Mouse (Mus musculus) adipocyte (in vitro differentiated cells): ENCODE results near the gene Itsn2.
"Not testable (repeated sequence)": the region's sequence is repeated elsewhere in the genome, so short reads cannot be mapped to it uniquely, and the experiment has no call there.

Experiments used
- DNase-seq: peaks from one replicate; pipeline ENCODE4 v3.0.0-alpha.2; 2016; ENCODE audit warnings: low spot score

Gene Itsn2

GRCm38 (mm10) chr12:4708881-4709604 is 116.6 kb downstream of the Itsn2 start:
- DNase-seq: no peak

- no peak for DNase-seq
These were observed 117.5 kb downstream of the Itsn2 start for GRCm38 (mm10) chr12:4709926-4710325.

DNA sequence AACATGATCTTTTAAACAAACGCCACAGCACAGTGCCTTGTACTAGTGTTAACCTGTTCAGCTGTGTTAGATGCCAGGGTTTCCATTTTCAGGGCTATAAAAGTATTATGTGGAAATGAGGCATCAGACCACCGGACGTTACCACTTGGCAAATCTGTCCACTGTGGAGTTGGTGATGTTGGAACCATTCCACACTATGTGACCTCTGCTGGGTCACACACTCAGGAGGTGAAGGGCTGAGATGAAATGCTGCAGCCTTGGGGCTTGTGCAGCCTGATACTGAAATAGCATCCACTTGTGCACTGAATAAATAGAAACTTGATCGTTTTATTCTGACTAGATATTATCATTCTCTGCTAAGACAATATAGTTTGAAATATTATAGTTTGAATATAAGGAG is 120.9 kb downstream of the Itsn2 start:
- DNase-seq: no peak

DNA sequence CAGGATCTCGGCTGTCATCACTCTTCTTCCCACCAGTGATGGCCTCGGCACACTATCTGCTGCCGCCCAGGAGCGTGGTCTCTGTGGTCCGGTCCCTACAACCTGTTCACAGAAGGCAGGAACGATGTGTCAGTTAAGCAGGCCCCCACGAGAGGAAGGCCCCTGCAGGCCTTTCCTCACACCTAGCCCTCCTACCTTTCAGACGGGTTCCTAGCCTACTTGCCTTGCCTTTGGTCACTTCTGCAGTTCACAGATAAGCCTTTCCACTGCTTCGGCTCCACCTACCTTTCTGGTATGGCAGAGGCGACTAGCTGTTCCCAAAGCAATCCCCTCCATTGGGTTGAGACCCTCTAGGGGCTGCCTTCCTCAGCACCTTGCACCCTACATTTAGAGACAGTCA is 123.2 kb downstream of the Itsn2 start:
- DNase-seq: no peak

DNA sequence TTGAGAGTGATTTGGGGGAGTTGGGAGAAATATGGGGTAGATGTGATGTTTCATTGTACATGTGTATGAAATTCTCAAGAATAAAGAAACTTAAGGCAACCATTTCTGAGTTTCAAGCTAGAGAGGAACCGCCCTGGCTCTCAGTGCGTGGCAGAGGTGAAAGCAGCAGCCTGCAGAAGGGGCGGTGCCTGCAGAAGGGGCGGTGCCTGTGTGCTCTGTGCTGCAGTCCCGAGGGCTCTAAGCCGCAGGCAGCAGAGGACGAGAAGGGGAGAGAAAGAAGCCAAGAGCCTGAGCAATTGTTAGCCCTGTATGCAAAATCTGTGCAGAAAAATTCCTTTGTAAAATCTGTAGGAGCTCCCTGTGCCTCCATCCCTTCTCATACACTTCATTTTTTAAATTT is 125.0 kb downstream of the Itsn2 start:
- DNase-seq: peak; percentile 7

- DNase-seq: no peak
These were observed 126.8 kb downstream of the Itsn2 start for GRCm38 (mm10) chr12:4719066-4719761.

DNA sequence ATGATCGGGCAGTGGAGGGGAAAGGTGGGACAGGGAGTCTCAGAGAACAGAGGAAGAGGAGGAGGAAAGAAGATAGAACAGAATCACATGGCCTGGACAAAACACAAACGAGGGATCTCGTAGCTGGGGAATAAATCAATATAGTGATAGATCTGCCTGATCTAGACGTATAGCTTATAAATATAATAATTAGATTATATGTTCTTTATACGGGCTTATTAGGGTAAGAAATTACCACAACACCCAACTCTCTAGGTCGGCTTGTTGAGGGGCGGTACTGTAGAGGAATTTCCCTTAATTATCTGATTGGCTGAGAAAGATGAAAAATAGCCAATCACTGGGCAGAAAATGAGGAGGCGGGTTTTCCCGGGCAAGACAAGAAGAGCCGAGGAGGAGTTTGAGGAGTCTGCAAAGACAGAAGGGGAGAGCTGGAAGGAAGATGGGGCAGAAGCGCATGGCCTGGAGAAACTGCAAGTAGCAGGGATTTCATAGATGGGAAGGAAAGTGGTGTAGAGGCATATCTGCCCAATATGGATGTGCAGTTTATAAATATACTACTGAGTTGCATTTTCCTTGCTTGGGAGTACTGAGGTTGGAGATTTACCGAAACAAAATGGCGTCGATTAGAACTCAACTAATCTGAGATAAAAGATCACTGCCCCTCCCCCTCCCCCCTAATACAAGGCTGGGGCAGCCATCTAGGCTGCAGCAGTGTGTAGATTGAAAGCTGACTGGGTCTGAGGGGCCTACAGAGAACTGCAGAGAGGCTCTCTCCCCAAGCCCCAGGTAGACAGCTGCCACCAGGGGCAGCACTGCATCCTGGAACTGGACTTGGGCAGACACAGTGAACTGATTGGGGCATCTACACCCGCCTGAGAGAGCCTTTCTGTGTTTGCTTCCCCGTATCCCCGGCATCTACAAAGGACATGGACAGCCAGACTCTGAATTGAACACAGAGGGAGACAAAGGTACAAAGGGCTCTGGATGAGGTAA is 127.6 kb downstream of the Itsn2 start:
- DNase-seq: no peak

DNA sequence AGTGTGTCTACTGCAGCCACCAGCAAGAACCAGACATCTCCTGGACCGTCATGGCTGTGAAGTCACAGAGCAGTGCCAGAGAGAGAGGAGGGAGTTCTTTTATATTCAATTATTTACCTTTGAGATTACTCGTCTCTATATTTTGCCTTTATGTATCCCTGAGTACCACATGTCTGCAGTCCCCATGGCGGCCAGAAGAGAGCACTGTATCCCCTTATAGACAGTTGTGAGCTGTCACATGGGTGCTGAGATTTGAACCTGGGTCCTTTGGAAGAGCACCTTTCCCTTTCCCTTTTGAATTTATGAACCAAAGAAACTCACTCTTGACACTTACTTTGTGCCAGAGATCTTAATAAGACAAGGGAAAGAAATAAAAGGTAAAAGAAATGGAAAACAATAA is 136.7 kb downstream of the Itsn2 start:
- DNase-seq: no peak

GRCm38 (mm10) chr12:4731629-4732028 is 139.2 kb downstream of the Itsn2 start:
- DNase-seq: no peak

DNA sequence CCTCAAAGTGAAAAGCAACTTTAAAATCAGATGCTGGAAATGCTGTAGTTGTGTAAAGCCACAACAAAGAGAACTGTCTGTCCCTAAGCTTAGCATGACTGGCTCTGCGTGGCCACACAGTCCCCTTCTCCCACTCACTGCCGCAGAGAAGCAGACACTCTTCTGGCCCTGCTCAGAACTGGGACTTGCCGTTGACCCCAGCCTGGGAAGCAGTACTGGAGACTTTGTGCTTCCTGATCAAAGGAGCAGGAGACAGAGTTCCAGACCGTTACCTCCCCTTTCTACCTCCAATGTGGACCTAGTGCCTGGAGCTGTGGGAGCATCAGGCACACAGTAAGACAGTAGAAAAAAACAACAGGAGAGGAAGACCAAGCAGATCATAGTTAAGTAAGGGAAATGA is 139.9 kb downstream of the Itsn2 start:
- DNase-seq: no peak

- DNase-seq: no peak
These were observed 145.7 kb downstream of the Itsn2 start, which contains the start of gene Fam228a for GRCm38 (mm10) chr12:4738031-4738576. Fam228a (minus strand) TSS chr12:4738430.

GRCm38 (mm10) chr12:4740823-4741222 is 148.4 kb downstream of the Itsn2 start:
- no peak for DNase-seq

DNA sequence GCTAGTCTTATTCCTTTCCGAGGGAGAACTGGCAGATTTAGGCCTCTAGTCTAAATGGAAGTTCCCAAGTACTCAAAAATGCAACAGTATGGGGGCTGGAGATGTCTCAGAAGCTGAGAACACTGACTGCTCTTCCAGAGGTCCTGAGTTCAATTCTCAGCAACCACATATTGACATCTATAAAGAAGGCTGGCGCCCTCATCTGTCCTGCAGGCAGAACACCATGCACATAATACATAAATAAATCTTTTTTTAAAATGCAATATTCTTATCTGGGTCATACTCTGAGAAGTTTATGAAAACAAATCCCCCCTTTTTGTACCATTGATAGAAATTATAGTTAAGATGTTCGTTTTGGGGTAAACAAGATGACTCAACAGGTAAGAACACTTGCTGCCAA is 149.7 kb downstream of the Itsn2 start:
- DNase-seq: no peak

- no peak for DNase-seq
These were observed 152.0 kb downstream of the Itsn2 start for GRCm38 (mm10) chr12:4744486-4744885.

GRCm38 (mm10) chr12:4754451-4754850 is 162.0 kb downstream of the Itsn2 start:
- not testable (repeated sequence) for DNase-seq

- DNase-seq: no peak
These were observed 164.6 kb downstream of the Itsn2 start for GRCm38 (mm10) chr12:4757060-4757459.
